Mouse (Mus musculus): Measurements from ENCODE around the gene Treh. TPM values are rescaled to one million over a fixed set of nuclear protein-coding genes. Genes with fewer than 3 reads are reported as not detected.

Treh gene
- polyA plus RNA-seq, 1 experiment from 2014 or later, result not detected

DNA sequence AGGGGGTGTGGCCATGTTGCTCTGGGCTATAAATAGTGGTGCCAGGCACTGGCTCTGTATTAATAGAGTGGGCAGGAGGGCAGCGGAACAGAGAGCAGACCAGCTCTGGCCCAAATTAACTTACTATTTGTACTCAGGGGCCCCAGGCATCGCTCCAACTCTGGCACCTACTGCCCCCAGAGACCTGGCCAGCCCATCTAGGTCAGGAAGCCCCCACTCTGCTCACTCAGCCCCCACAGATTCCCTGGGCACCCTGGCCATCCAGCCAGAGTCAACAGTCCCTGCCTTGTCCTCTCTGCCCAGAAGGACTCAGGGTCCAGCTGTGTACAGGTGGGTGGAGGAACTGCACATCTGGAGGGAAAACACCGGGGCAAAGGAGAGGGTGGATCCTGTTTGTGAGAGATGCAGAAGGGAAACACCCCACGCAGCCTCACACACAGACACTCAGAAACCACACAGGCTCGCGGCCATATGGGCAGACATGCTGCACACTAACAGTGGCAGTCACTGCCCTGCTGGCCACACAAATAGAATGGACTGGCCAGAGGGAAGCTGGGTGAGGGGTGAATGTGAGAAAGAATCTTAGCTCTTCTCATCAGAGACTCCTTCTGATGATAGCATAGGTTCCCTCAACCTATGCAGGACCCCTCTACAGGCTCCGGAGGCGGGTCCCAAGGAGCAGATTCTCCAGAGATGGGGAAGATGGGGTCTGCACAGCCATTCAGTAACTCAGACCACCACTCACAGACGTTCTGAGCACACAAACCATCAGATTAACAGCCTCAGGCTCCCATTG, 47.5 kb downstream of the Treh start:
- Histone ChIP-seq H3K4me1 (peaks cover 69% of the 10 kb centered on the region), H3K36me3 (replicated peaks) (peaks cover 46% of the 10 kb centered on the region), H3K9me3 (no peaks in the 10 kb centered on the region), H3K4me3 (peak overlapping the region; percentile 75), H3K27me3 (replicated peaks; ENCODE audit: low read depth, poor library complexity, severe bottlenecking) (no peaks in the 10 kb centered on the region), H3K27ac (replicated peaks) (peak overlapping the region; percentile 86)
- DNase-seq (ENCODE audit: low spot score), result peak; percentile 45
- 25% methylated on average over 9 of the region's 9 CpGs for WGBS

DNA sequence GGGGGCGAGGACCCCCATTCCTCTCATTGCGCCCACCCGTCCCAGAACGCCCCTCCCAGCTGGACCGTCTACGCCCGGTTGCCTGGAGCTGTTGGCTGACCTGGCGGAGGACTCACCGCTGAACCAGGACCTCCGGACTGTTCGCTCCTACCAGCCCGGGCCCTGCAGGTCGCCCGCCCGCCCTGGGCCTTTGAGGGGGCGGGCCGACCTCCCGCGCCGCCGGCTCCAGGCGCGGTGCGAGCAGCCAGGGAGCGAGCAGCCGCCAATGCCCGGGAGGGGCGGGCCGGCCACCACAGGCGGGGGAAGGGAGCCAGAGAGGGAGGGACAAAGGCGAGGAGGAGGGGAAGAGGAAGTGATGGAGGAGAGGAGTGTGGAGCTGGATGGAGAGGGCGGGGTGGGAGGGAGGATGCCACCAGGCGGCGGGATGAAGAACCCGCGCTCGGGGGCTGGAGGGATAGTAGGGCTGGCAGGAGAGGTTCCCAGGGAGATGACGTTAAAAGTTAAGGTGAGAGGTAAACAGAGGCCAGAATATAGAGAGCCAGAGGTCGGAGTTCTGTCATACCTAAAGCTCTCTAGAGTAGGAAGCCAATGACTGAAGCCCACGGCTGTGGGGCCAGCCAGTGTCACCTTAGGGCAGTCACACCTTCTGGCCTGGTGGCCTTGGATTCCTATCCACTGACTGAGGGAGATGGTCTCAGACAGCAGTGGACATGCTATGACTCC, 48.3 kb downstream of the Treh start:
- WGBS, result under 1% methylated on average over 40 of the region's 40 CpGs
- Histone ChIP-seq H3K4me1 (peaks cover 76% of the 10 kb centered on the region), H3K4me3 (peak overlapping the region; percentile 75), H3K36me3 (replicated peaks) (peaks cover 43% of the 10 kb centered on the region), H3K27ac (replicated peaks) (peak overlapping the region; percentile 86), H3K27me3 (replicated peaks; ENCODE audit: low read depth, poor library complexity, severe bottlenecking) (no peaks in the 10 kb centered on the region), H3K9me3 (no peaks in the 10 kb centered on the region)
- DNase-seq (ENCODE audit: low spot score), result peak; percentile 92

DNA sequence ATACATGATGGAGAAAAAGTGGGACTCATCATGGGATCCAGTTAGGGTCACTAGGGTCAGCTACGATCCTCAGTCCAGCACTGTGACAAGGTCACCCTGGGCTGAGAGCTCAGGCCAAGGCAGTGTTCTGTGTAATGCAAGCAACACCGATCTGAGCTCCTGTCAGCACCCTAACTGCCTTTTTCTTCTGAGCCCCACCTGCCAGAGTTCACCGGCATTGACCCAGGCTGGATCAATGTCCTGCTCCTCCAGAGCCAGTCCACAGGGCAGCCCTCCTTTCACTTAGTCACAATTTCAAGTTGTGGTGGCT, 48.8 kb downstream of the Treh start:
- Histone ChIP-seq H3K4me3 (peak overlapping the region; percentile 75), H3K27ac (replicated peaks) (peak overlapping the region; percentile 86), H3K4me1 (peaks cover 81% of the 10 kb centered on the region), H3K27me3 (replicated peaks; ENCODE audit: low read depth, poor library complexity, severe bottlenecking) (no peaks in the 10 kb centered on the region), H3K9me3 (no peaks in the 10 kb centered on the region), H3K36me3 (replicated peaks) (peaks cover 43% of the 10 kb centered on the region)
- WGBS, result 79% methylated on average over 3 of the region's 3 CpGs
- DNase-seq (ENCODE audit: low spot score), result no peak

DNA sequence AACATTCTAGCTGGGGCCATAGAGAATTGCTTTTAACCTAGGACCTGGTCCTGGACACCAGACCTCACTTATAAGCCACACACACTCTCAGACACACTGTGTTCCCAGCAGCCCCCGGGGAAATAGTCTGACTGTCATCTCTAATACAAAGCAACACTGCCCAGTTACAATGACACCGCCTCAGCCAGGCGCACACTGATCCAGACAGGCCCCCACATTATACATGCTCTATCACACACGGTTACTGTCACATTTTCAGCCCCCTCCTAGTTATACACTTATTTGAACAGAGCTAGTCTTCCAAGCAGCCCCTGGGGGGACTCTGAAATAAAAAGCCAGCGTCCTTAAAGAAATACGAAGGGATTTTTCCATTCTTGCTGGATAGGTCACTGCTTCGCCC, 49.5 kb downstream of the Treh start:
- H3K4me1 ChIP-seq, result peaks cover 86% of the 10 kb centered on the region
- H3K27ac ChIP-seq (replicated peaks), result peak overlapping the region; percentile 78; the same call in 1 of the 2 replicates
- no peaks in the 10 kb centered on the region for H3K9me3 ChIP-seq
- no peak for DNase-seq (ENCODE audit: low spot score)
- peaks cover 37% of the 10 kb centered on the region for H3K36me3 ChIP-seq (replicated peaks)
- no peaks in the 10 kb centered on the region for H3K27me3 ChIP-seq (replicated peaks; ENCODE audit: low read depth, poor library complexity, severe bottlenecking)
- no peak overlapping the region for H3K4me3 ChIP-seq
- 77% methylated on average over 7 of the region's 7 CpGs for WGBS

DNA sequence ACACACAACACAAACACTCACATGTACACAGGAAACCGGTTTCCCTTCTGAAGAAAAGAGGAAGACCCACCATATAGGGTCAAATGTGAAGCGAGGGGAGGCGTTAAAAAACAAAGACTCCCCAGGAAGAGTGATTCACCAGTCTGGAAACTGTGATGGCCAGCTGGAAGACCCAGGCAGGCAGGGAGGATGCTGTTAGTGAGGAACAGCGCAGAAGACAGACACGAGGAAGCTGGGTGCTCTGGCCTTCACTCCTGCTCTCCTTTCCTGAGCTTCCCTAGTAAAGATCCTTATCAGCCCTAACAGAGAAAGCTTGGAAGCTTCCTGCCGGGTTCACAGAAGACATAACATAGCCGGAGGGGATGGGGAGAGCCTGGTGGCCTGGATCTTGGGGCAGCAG, 50.0 kb downstream of the Treh start:
- Histone ChIP-seq H3K36me3 (replicated peaks) (peaks cover 32% of the 10 kb centered on the region), H3K27me3 (replicated peaks; ENCODE audit: low read depth, poor library complexity, severe bottlenecking) (no peaks in the 10 kb centered on the region), H3K4me1 (peaks cover 88% of the 10 kb centered on the region), H3K27ac (replicated peaks) (peak overlapping the region; percentile 78), H3K9me3 (no peaks in the 10 kb centered on the region), H3K4me3 (no peak overlapping the region)
- 48% methylated on average over 7 of the region's 7 CpGs for WGBS
- no peak for DNase-seq (ENCODE audit: low spot score)

- Histone ChIP-seq H3K4me1 (peaks cover 94% of the 10 kb centered on the region), H3K27me3 (replicated peaks; ENCODE audit: low read depth, poor library complexity, severe bottlenecking) (no peaks in the 10 kb centered on the region), H3K36me3 (replicated peaks) (peaks cover 28% of the 10 kb centered on the region; the same call in 1 of the 2 replicates), H3K9me3 (no peaks in the 10 kb centered on the region), H3K27ac (replicated peaks) (peak overlapping the region; percentile 78), H3K4me3 (peak overlapping the region; percentile 11; the same call in 1 of the 2 replicates)
- no peak for DNase-seq (ENCODE audit: low spot score)
- WGBS, result 74% methylated on average over 11 of the region's 11 CpGs
Measured at GRCm38 (mm10) chr9:44723521-44724041, 50.5 kb downstream of the Treh start.

DNA sequence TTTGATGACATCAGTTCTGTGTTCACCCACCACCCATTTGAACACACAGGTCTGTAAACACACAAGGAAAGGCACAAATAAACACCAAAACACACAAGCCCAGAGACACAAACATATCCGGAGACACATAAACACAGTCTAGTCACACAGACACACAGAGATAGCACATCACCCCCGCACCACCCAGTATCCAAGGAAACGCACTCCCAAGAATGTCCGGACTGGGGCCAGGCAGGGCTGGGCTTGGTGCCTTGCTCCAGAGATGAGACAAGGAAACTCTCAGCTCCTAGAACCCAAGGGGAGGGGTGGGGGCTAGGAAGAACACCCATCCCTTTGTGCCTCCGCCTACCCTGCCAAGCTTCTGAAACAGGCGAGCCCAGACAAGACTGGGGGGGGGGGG, 51.2 kb downstream of the Treh start:
- Histone ChIP-seq H3K36me3 (replicated peaks) (peaks cover 28% of the 10 kb centered on the region; the same call in 1 of the 2 replicates), H3K9me3 (no peaks in the 10 kb centered on the region), H3K27me3 (replicated peaks; ENCODE audit: low read depth, poor library complexity, severe bottlenecking) (no peaks in the 10 kb centered on the region), H3K27ac (replicated peaks) (peak overlapping the region; percentile 78), H3K4me1 (peaks cover 96% of the 10 kb centered on the region), H3K4me3 (0 out of 2 replicates have a peak overlapping the region, but pooled peaks have one; percentile 8)
- no peak for DNase-seq (ENCODE audit: low spot score)
- WGBS, result 71% methylated on average over 6 of the region's 6 CpGs

DNA sequence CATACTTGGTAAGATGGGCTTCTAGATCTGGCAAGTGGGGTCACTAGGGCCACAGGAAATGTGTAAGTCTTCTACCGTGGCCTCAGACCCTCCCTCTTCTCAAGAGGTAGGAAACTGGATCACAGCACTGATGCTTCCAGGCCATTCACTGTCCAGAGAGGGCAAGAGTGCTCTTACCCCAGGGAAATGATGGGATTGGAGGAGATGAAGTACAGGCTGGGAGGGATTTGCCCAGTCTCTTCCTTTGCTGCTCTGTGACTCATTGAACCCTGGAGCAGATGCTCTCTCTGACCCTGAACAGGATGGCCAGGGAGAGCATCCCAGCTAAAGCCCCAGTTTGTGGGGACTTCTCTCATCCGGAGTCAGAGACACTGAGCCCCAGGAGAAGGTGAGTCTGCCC, 51.6 kb downstream of the Treh start:
- Histone ChIP-seq H3K4me3 (0 out of 2 replicates have a peak overlapping the region, but pooled peaks have one; percentile 8), H3K9me3 (no peaks in the 10 kb centered on the region), H3K27ac (replicated peaks) (peak overlapping the region; percentile 78), H3K27me3 (replicated peaks; ENCODE audit: low read depth, poor library complexity, severe bottlenecking) (no peaks in the 10 kb centered on the region), H3K36me3 (replicated peaks) (peaks cover 28% of the 10 kb centered on the region; the same call in 1 of the 2 replicates), H3K4me1 (peaks cover 91% of the 10 kb centered on the region)
- whole genome bisulfite sequencing, result 40% methylated on average over 2 of the region's 2 CpGs
- DNase-seq (ENCODE audit: low spot score), result no peak

GRCm38 (mm10) chr9:44726431-44727146, 53.6 kb downstream of the Treh start:
- Histone ChIP-seq H3K4me1 (peaks cover 74% of the 10 kb centered on the region), H3K27ac (replicated peaks) (peak overlapping the region; percentile 76), H3K36me3 (replicated peaks) (peaks cover 28% of the 10 kb centered on the region; the same call in 1 of the 2 replicates), H3K4me3 (peak overlapping the region; percentile 24; the same call in 1 of the 2 replicates), H3K9me3 (no peaks in the 10 kb centered on the region), H3K27me3 (replicated peaks; ENCODE audit: low read depth, poor library complexity, severe bottlenecking) (no peaks in the 10 kb centered on the region)
- DNase-seq (ENCODE audit: low spot score), result peak; percentile 50
- WGBS, result 32% methylated on average over 10 of the region's 10 CpGs

DNA sequence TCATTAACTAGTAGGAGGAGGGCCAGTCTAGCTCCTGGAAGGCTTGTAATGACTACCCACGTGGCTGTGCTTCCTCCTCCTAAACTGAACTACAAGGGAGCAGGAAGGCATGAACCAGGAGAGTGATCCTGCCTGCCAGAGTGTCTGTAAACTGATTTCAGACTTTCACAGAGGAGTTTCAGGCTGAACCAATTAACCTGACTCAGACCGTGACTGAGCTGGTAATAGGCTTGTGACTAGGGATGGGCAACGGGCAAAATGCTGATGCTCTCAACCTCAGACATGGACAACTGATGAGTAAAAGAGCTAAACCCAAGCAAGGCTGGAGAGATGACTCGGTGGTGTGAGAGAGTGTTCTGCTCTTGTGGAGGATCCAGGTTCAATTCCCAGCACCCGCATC, 54.4 kb downstream of the Treh start:
- H3K4me3 ChIP-seq, result no peak overlapping the region
- H3K9me3 ChIP-seq, result no peaks in the 10 kb centered on the region
- peaks cover 6% of the 10 kb centered on the region for H3K27me3 ChIP-seq (replicated peaks; ENCODE audit: low read depth, poor library complexity, severe bottlenecking)
- H3K36me3 ChIP-seq (replicated peaks), result peaks cover 28% of the 10 kb centered on the region; the same call in 1 of the 2 replicates
- 44% methylated on average over 5 of the region's 5 CpGs for WGBS
- H3K4me1 ChIP-seq, result peaks cover 70% of the 10 kb centered on the region
- no peak for DNase-seq (ENCODE audit: low spot score)
- peak overlapping the region; percentile 76; the same call in 1 of the 2 replicates for H3K27ac ChIP-seq (replicated peaks)

DNA sequence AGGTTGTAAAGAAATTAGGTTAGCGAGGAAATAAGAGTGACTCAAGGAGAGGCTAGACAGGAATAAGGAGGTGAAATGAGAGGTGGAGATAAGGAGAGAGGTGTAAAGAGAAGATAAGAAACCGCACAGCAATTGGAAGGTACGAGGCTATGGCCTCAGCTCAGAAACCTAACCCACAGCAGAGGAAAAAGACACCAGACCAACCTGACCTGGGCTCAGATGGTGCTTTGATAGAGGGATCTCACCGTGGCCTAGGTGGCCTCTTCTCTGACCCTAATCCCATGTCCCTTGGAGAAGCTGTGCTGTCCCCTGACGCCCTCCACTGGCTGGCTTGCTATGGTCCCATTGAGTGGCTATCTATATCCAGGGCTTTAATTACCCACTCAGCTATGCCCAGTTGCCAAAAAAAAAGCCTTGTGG, 59.1 kb downstream of the Treh start:
- no peaks in the 10 kb centered on the region for H3K9me3 ChIP-seq
- H3K27me3 ChIP-seq (replicated peaks; ENCODE audit: low read depth, poor library complexity, severe bottlenecking), result peaks cover 36% of the 10 kb centered on the region
- no peak for DNase-seq (ENCODE audit: low spot score)
- H3K4me1 ChIP-seq, result peaks cover 68% of the 10 kb centered on the region
- H3K4me3 ChIP-seq, result no peak overlapping the region; the same call in 1 of the 2 replicates
- WGBS, result 70% methylated on average over 5 of the region's 5 CpGs
- 0 out of 2 replicates have a peak overlapping the region, but pooled peaks have one; percentile 40 for H3K27ac ChIP-seq (replicated peaks)
- no peaks in the 10 kb centered on the region for H3K36me3 ChIP-seq (replicated peaks)
